Mouse (Mus musculus) lung, adult 2 months (tissue): Measurements from ENCODE around the gene Rhobtb3.

Experiments used
- CTCF ChIP-seq: fragments of 200-500 bp; IDR thresholded peaks from 2 replicates; pipeline ENCODE4 v1.5.1; 2011; ENCODE audit warnings: mild to moderate bottlenecking, low read length, control low read depth; ENCODE audit not compliant: insufficient read depth
- POLR2A ChIP-seq: fragments of 200-500 bp; IDR thresholded peaks from 2 replicates; pipeline ENCODE4 v1.6.1; 2011; ENCODE audit warnings: low read depth, mild to moderate bottlenecking, control low read depth, low read length, borderline replicate concordance; ENCODE audit errors: extremely low read depth

DNA sequence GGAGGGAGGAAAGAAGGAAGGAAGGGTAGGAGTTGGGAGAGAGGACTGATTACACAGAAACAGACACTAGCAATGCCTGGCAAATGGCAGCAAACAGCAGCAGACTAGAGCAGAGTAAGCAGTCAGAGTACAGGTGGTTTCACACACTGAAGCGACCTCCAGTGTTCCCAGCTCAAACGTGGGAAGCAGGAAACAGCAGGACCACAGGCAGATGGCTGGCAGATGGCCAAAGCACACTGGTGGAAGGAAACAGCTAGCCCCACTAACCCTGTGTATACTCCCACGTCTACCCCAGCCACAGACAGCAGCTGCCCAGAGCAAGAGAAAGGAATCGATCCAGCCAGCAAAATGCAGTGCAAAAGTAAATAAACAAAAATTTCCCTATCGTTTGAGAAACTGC, 12.7 kb downstream of the Rhobtb3 start:
- TF ChIP-seq CTCF (no peak), POLR2A (no peak)
